Mouse (Mus musculus): ENCODE measurements around the gene 2010111I01Rik. TPM values are rescaled to one million over a fixed set of nuclear protein-coding genes. Genes with fewer than 3 reads are reported as not detected.

The 2010111I01Rik gene
- polyA plus RNA-seq, 1 experiment from 2014 or later, result 119 TPM

DNA sequence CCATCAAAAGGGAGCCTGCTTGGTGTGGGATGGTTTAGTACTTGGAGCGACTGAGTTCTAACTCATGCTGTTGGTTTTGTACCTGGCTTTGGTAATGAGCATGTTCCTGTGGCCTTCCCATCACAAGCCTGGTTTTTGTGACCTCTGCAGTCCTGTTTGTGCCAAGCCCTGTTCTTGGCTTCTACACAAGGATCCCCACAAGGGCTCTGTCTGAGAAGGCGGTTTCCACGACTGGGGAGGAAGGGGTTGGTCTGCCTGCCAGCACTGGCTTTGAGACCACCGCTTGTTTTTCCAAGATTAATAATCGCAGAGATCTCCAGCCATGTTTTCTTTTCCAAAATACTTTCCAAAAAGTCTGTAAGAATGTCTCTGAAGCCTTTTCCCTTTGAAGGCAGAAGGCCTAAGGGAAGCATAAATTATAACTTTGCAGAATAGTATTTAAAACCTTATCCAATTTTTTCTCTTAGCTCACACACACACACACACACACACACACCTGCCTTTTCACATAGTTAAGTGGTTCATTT lies 67.7 kb downstream of the 2010111I01Rik start:
- H3K27me3 ChIP-seq (ENCODE audit: control insufficient read depth, insufficient read depth, low read length), result no peaks in the 10 kb centered on the region
- no peak overlapping the region for H3K4me3 ChIP-seq (replicated peaks; ENCODE audit: low read length)
- no peak overlapping the region for H3K9ac ChIP-seq (ENCODE audit: low read length)
- no peak; the same call in 1 of the 2 replicates for ATAC-seq (ENCODE audit: insufficient read depth, low FRiP score)
- WGBS, result 67% methylated on average over 5 of the region's 5 CpGs
- no peaks in the 10 kb centered on the region for H3K36me3 ChIP-seq (ENCODE audit: control insufficient read depth, insufficient read depth, low read length)
- H3K27ac ChIP-seq (ENCODE audit: low read length), result no peak overlapping the region
- 0 out of 2 replicates have a peak, but pooled peaks cover 3% of the 10 kb centered on the region for H3K4me1 ChIP-seq (ENCODE audit: control insufficient read depth, insufficient read depth, low read length)
- no peaks in the 10 kb centered on the region for H3K9me3 ChIP-seq (replicated peaks; ENCODE audit: control insufficient read depth, low read length)
- no peak overlapping the region for H3K4me2 ChIP-seq (ENCODE audit: low read depth, low read length)

DNA sequence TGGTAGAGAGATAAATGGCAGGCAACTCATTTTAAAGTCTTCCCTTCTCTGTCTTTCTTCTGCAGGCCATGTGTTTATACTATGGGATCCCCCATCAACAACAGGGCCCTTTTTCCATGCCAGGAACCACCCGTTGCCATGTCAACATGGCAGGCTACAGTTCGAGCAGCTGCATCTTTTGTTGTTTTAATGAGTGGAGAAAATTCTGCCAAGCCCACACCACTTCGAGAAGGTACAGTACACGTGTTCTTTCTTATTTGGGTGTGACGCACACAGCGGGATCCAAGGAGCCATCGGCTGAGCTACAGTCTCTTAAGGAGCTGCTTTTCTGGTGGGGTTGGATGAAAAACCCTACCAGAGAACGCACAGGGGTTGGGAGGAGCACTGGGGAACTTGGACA lies 68.3 kb downstream of the 2010111I01Rik start:
- no peak overlapping the region for H3K4me3 ChIP-seq (replicated peaks; ENCODE audit: low read length)
- no peak overlapping the region for H3K4me2 ChIP-seq (ENCODE audit: low read depth, low read length)
- H3K9ac ChIP-seq (ENCODE audit: low read length), result no peak overlapping the region
- H3K27me3 ChIP-seq (ENCODE audit: control insufficient read depth, insufficient read depth, low read length), result no peaks in the 10 kb centered on the region
- no peak for ATAC-seq (ENCODE audit: insufficient read depth, low FRiP score)
- H3K9me3 ChIP-seq (replicated peaks; ENCODE audit: control insufficient read depth, low read length), result no peaks in the 10 kb centered on the region
- 0 out of 2 replicates have a peak, but pooled peaks cover 3% of the 10 kb centered on the region for H3K4me1 ChIP-seq (ENCODE audit: control insufficient read depth, insufficient read depth, low read length)
- H3K27ac ChIP-seq (ENCODE audit: low read length), result no peak overlapping the region
- 65% methylated on average over 8 of the region's 8 CpGs for WGBS
- no peaks in the 10 kb centered on the region for H3K36me3 ChIP-seq (ENCODE audit: control insufficient read depth, insufficient read depth, low read length)

- no peaks in the 10 kb centered on the region for H3K9me3 ChIP-seq (replicated peaks; ENCODE audit: control insufficient read depth, low read length)
- no peak for ATAC-seq (ENCODE audit: insufficient read depth, low FRiP score)
- H3K4me3 ChIP-seq (replicated peaks; ENCODE audit: low read length), result no peak overlapping the region
- no peak overlapping the region for H3K27ac ChIP-seq (ENCODE audit: low read length)
- H3K9ac ChIP-seq (ENCODE audit: low read length), result no peak overlapping the region
- 0 out of 2 replicates have a peak, but pooled peaks cover 3% of the 10 kb centered on the region for H3K4me1 ChIP-seq (ENCODE audit: control insufficient read depth, insufficient read depth, low read length)
- no peak overlapping the region for H3K4me2 ChIP-seq (ENCODE audit: low read depth, low read length)
- whole genome bisulfite sequencing, result 92% methylated on average over 2 of the region's 2 CpGs
- no peaks in the 10 kb centered on the region for H3K36me3 ChIP-seq (ENCODE audit: control insufficient read depth, insufficient read depth, low read length)
- no peaks in the 10 kb centered on the region for H3K27me3 ChIP-seq (ENCODE audit: control insufficient read depth, insufficient read depth, low read length)
Observed at GRCm38 (mm10) chr13:63033364-63033763, 68.7 kb downstream of the 2010111I01Rik start.

GRCm38 (mm10) chr13:63034666-63035065 lies 70.0 kb downstream of the 2010111I01Rik start:
- WGBS, result 53% methylated on average over 4 of the region's 4 CpGs
- Histone ChIP-seq H3K27ac (ENCODE audit: low read length) (no peak overlapping the region), H3K4me1 (ENCODE audit: control insufficient read depth, insufficient read depth, low read length) (peaks cover 9% of the 10 kb centered on the region), H3K9me3 (replicated peaks; ENCODE audit: control insufficient read depth, low read length) (no peaks in the 10 kb centered on the region), H3K36me3 (ENCODE audit: control insufficient read depth, insufficient read depth, low read length) (no peaks in the 10 kb centered on the region), H3K4me2 (ENCODE audit: low read depth, low read length) (no peak overlapping the region), H3K27me3 (ENCODE audit: control insufficient read depth, insufficient read depth, low read length) (no peaks in the 10 kb centered on the region), H3K9ac (ENCODE audit: low read length) (no peak overlapping the region), H3K4me3 (replicated peaks; ENCODE audit: low read length) (no peak overlapping the region)
- no peak for ATAC-seq (ENCODE audit: insufficient read depth, low FRiP score)

DNA sequence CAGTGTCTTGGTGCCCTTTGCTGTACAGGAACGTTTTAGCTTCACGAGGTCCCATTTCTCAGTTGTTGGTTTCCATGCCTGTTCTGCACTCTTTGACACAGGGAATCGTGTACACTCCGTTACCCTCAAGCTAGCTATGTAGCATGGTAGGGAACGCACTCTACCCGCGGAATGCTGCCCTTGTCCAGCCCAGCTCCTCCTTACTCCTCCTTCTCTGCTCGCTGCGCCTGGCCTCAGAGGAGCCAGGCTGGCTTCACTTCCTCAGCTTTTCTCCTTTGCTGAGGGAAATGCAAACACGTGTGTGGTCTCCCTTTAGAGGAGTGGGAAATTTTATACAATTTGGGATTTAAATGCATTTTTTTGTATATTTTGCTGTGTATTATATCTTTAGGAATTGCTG lies 73.2 kb downstream of the 2010111I01Rik start:
- H3K4me2 ChIP-seq (ENCODE audit: low read depth, low read length), result no peak overlapping the region

GRCm38 (mm10) chr13:63038415-63038814 lies 73.7 kb downstream of the 2010111I01Rik start:
- H3K4me1 ChIP-seq (ENCODE audit: control insufficient read depth, insufficient read depth, low read length), result peaks cover 6% of the 10 kb centered on the region
- no peak overlapping the region for H3K9ac ChIP-seq (ENCODE audit: low read length)
- no peaks in the 10 kb centered on the region for H3K27me3 ChIP-seq (ENCODE audit: control insufficient read depth, insufficient read depth, low read length)
- H3K4me3 ChIP-seq (replicated peaks; ENCODE audit: low read length), result no peak overlapping the region
- H3K36me3 ChIP-seq (ENCODE audit: control insufficient read depth, insufficient read depth, low read length), result no peaks in the 10 kb centered on the region
- ATAC-seq (ENCODE audit: insufficient read depth, low FRiP score), result no peak
- peak overlapping the region; percentile 10; the same call in 1 of the 2 replicates for H3K27ac ChIP-seq (ENCODE audit: low read length)
- WGBS, result 70% methylated on average over 2 of the region's 2 CpGs
- no peak overlapping the region for H3K4me2 ChIP-seq (ENCODE audit: low read depth, low read length)
- no peaks in the 10 kb centered on the region for H3K9me3 ChIP-seq (replicated peaks; ENCODE audit: control insufficient read depth, low read length)

More for the DNA sequence above, 73.2 kb downstream of the 2010111I01Rik start:
- H3K36me3 ChIP-seq (ENCODE audit: control insufficient read depth, insufficient read depth, low read length), result no peaks in the 10 kb centered on the region
- no peaks in the 10 kb centered on the region for H3K27me3 ChIP-seq (ENCODE audit: control insufficient read depth, insufficient read depth, low read length)
- 46% methylated on average over 10 of the region's 10 CpGs for WGBS
- H3K27ac ChIP-seq (ENCODE audit: low read length), result no peak overlapping the region
- no peak overlapping the region for H3K4me3 ChIP-seq (replicated peaks; ENCODE audit: low read length)
- H3K4me1 ChIP-seq (ENCODE audit: control insufficient read depth, insufficient read depth, low read length), result peaks cover 6% of the 10 kb centered on the region
- no peak overlapping the region for H3K9ac ChIP-seq (ENCODE audit: low read length)
- no peaks in the 10 kb centered on the region for H3K9me3 ChIP-seq (replicated peaks; ENCODE audit: control insufficient read depth, low read length)
- no peak for ATAC-seq (ENCODE audit: insufficient read depth, low FRiP score)

DNA sequence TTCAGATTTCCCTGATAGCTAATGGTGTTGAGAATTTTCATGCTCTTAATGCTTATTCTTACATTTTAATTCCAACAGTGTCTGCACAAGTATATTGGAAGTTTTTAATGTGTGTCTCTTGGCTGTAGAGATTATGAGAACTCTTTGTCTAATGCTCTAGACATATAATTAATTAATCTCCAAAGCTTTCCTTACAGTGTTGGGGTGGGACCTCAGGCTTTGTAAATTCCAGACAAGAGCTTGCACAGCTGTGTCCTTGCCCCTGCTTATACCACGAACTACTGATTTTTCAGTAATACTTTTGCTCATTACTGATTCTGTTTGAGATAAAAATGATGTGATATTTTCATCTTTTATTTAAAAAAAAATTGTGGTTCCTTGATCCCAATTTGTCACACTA lies 74.2 kb downstream of the 2010111I01Rik start:
- peak overlapping the region; percentile 10; the same call in 1 of the 2 replicates for H3K27ac ChIP-seq (ENCODE audit: low read length)
- no peak overlapping the region for H3K9ac ChIP-seq (ENCODE audit: low read length)
- no peaks in the 10 kb centered on the region for H3K9me3 ChIP-seq (replicated peaks; ENCODE audit: control insufficient read depth, low read length)
- H3K4me3 ChIP-seq (replicated peaks; ENCODE audit: low read length), result no peak overlapping the region
- H3K27me3 ChIP-seq (ENCODE audit: control insufficient read depth, insufficient read depth, low read length), result no peaks in the 10 kb centered on the region
- ATAC-seq (ENCODE audit: insufficient read depth, low FRiP score), result no peak
- no peak overlapping the region for H3K4me2 ChIP-seq (ENCODE audit: low read depth, low read length)
- WGBS, result 28% methylated on average over 1 of the region's 1 CpGs
- H3K36me3 ChIP-seq (ENCODE audit: control insufficient read depth, insufficient read depth, low read length), result no peaks in the 10 kb centered on the region
- H3K4me1 ChIP-seq (ENCODE audit: control insufficient read depth, insufficient read depth, low read length), result peaks cover 6% of the 10 kb centered on the region

GRCm38 (mm10) chr13:63039326-63039725 lies 74.6 kb downstream of the 2010111I01Rik start:
- 22% methylated on average over 6 of the region's 6 CpGs for WGBS
- no peaks in the 10 kb centered on the region for H3K9me3 ChIP-seq (replicated peaks; ENCODE audit: control insufficient read depth, low read length)
- no peaks in the 10 kb centered on the region for H3K36me3 ChIP-seq (ENCODE audit: control insufficient read depth, insufficient read depth, low read length)
- H3K4me1 ChIP-seq (ENCODE audit: control insufficient read depth, insufficient read depth, low read length), result peaks cover 6% of the 10 kb centered on the region
- no peak overlapping the region for H3K4me3 ChIP-seq (replicated peaks; ENCODE audit: low read length)
- H3K9ac ChIP-seq (ENCODE audit: low read length), result no peak overlapping the region
- no peak for ATAC-seq (ENCODE audit: insufficient read depth, low FRiP score)
- H3K4me2 ChIP-seq (ENCODE audit: low read depth, low read length), result no peak overlapping the region
- peak overlapping the region; percentile 1; the same call in 1 of the 2 replicates for H3K27ac ChIP-seq (ENCODE audit: low read length)
- H3K27me3 ChIP-seq (ENCODE audit: control insufficient read depth, insufficient read depth, low read length), result no peaks in the 10 kb centered on the region

DNA sequence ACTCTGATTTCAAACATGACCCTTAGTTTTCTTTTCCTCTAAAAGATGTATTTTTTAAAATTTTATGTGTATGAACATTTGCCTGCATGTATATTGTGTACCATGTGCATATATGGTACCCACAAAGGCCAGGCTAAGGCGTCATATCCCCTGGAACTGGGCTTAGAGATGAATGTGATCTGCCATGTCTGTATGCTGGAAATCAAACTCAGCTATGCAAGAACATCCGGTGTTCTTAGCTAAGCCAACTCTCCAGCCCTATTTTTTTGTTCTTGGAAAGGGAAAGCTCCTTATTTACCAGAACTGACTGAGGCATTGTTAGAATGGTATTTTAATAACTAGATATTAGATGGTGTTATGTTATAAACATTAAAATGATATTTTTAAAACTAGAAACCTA lies 75.2 kb downstream of the 2010111I01Rik start:
- Histone ChIP-seq H3K4me1 (ENCODE audit: control insufficient read depth, insufficient read depth, low read length) (peaks cover 6% of the 10 kb centered on the region), H3K4me3 (replicated peaks; ENCODE audit: low read length) (no peak overlapping the region), H3K9me3 (replicated peaks; ENCODE audit: control insufficient read depth, low read length) (no peaks in the 10 kb centered on the region), H3K9ac (ENCODE audit: low read length) (no peak overlapping the region), H3K27me3 (ENCODE audit: control insufficient read depth, insufficient read depth, low read length) (no peaks in the 10 kb centered on the region), H3K36me3 (ENCODE audit: control insufficient read depth, insufficient read depth, low read length) (no peaks in the 10 kb centered on the region), H3K27ac (ENCODE audit: low read length) (0 out of 2 replicates have a peak overlapping the region, but pooled peaks have one; percentile 1), H3K4me2 (ENCODE audit: low read depth, low read length) (no peak overlapping the region)
- no peak for ATAC-seq (ENCODE audit: insufficient read depth, low FRiP score)
- WGBS, result 54% methylated on average over 2 of the region's 2 CpGs
